Mouse (Mus musculus) c-Kit-negative CD71-positive TER-119-positive erythroid progenitor cells, embryonic 14.5 days (primary cell): ENCODE measurements around the gene Tcf7l2.

ENCODE experiments used
- DNase-seq: peaks from one replicate; pipeline ENCODE4 v3.0.0-alpha.2; 2013; ENCODE audit warnings: low read depth, low spot score

Gene Tcf7l2

DNA sequence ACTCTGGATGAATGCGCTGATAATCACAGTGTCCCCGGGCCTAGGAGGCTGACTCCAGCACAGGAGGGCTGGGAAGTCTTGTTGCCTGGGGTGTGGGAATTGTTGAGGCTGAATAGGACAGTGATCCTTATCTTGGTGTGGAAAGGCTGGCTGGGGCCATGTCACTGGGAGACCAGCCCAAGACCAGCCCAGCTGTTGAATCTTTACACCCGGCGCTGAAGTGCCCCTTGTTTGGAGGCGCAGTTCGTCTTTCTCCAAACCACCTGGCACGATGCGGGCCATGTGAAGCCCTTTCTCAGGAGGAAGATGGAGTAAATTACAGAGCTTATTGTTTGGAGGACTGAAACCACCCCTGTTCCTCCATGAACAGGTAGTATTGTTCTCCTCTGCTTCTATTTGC, 15.1 kb downstream of the Tcf7l2 start:
- no peak for DNase-seq

DNA sequence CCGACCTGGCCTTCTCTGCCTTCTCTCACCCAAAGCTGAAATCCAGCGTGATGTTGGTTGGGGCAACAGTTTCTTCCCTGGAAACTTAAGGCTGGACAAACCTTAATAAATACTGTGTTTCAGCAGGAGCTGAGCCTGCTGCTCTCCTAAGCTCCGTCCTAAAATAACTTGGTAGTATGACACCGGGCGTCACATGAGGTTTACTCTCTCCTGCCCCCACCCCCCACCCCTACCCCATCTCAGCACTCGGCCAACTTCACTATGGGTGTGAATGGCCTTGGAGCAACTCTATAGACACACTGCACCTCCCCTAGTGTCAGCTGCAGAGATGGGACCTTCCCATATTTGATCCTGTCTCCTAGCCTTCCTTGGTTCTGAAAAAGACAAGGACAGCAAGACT, 15.8 kb downstream of the Tcf7l2 start:
- no peak for DNase-seq

DNA sequence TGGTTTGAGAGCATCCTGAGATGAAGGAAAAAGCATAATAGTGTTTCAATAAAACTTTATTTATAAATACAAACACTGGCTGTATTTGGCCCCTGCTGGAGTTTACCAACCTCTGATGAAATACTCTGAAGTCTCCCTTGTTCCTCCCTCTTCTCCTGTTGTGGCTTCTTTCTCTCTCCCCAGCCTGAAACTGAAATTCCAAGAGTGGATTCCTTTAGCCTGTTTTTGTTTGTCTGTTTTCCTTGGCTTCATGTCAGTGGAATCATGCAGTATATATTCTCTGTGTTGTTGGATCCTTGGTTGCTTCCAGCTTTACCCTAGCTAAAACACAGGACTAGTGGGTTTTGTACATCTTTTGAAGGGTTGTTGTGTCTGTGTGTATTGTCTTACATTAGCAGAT, 16.5 kb downstream of the Tcf7l2 start:
- no peak for DNase-seq

DNA sequence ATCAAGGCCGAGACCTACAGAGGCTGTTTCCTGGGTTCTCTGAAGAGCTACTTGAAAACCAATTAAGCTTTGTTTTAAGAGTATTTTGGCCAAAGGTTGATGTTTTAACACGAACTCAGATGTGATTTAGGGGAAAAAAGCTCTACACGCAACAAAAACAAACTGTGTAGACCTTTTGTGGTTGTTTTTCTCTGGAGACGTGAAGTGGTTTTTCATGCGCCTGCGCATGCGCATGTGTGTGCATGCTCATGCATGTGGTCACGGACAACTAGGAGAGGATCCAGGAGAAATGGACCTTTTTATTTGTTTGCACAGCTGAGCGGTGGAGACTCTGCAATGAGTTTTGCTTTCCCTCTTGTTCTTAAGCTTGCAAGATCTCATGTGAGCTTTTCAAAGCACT, 17.4 kb downstream of the Tcf7l2 start:
- DNase-seq: no peak

DNA sequence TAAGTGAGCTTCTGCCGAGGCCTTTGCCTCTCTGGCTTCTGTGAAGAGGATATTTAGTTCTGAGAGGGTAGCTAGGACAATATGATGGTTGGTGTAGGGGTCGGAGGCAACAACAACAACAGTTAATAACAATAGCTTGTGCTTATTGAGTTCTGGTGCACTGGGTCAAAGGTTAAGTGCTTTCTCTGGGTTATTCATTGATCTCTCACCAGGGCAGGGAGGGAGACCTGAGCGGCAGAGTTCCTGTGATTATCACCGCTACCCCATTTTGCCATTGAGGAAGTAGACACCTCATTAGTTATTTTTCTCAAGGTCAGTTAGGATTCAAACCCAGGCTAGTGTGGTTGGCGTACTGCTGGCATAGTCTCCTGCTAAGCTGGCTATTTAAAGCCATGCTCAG, 19.5 kb downstream of the Tcf7l2 start:
- no peak for DNase-seq

DNA sequence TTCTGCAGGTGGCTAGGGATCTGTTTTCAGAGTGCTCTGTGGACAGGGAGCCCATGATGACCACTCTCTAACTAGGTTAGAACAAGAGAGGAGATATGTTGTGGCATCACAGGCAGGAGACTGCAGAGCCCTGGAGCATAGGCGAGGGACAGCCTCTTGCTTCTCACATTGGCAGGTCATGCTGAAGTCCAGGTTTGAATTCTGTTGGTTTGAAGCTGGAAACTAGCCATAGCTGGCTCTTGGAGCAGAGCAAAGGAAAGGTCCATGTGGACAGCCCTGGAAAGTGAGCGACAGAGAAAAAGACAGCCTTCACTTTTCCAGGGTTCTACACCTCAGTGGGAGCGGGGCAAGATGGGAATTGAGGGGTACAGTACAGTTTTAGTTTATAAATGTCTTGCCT, 20.6 kb downstream of the Tcf7l2 start:
- no peak for DNase-seq

DNA sequence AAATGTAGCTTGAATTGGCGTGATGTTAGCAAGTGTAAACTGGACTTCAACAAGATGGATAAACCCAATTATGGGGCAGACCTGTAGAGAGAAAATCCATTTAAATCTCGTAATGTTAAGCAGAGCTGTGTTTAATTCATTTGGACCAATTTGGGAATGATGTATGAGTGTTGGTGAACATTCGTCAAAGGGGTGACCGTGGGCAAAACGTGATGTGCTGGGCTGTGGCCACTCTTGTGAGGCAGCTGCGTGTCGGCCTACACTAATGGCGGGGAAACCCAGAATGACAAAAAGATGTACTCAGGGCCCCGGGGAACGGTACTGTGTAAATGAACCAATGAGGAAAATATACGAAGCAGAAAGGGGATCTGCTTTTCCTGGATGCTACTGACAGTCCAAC, 24.2 kb downstream of the Tcf7l2 start:
- DNase-seq: no peak

DNA sequence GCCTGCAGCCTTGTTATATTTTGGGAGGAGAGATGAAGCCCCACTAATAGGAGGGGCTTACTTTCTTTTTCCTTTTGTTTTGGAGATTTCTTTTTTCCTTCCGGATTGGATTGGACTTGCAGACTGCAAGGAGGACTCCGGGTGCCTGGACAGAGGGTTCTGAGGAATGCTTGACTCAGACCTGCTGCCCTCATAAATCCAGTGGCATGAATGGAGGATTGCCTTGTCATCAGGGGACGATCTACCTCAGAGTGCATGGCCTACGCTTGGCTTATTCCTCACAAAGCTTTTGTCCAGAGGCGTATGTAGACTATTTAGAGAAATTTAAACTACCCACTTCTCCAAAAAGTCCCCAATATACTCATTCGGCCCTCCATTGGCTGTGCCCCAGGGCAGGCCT, 25.5 kb downstream of the Tcf7l2 start:
- no peak for DNase-seq

DNA sequence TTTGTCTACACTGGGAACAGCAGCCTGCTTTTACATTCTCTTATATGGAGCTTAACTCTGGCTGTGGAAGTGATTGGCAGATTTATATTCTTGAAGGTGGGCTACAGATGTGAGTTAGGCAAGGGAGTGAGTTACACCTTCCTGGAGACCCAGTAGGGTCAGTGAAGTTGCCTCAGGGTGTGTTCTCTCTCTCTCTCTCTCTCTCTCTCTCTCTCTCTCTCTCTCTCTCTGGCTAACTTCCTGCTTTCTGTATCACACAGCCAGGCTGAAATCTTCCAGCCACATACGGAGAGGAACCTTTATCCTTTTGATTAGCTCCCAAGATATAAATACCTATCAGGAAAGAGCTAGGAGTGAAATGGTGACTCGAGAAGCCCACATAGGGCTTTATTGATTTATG, 26.0 kb downstream of the Tcf7l2 start:
- no peak for DNase-seq

DNA sequence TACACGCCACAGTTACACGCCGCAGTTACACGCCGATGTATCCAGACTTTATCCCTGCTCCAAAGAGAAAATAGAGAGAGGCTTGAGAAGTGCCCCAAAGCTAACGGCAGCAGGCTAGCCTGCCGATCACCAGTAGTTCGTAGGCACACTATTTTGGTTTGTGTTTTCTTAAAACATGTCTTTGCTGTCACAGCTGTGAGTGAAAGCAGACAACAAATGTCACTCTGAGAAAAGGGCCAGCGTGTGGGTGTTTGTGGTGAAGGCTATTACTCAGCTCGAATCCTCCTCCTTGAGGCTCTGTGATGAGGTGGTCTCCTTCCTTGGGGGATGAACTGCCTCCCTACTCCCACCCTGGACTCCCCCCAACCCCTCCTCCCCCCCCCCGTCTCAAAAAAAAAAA, 26.6 kb downstream of the Tcf7l2 start:
- no peak for DNase-seq

DNA sequence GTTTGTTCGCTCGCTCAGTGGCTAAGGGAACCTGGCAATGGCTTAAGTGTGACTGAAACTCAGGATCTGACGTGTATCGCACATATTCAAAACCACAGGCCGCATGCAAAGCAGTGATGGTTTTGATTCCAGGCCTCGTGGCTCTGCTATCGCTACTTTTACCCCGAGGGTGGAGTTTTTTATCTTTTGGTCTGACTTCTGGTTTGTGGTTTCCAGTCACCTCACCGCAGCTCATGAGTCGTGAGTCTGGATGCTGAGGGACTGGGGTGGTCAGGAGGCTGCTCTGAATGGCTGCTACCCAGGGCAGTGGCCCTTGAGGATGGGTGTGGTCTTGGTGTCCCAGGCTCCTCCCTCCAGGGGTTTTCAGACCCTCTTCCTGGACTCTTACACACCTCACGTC, 27.3 kb downstream of the Tcf7l2 start:
- no peak for DNase-seq

DNA sequence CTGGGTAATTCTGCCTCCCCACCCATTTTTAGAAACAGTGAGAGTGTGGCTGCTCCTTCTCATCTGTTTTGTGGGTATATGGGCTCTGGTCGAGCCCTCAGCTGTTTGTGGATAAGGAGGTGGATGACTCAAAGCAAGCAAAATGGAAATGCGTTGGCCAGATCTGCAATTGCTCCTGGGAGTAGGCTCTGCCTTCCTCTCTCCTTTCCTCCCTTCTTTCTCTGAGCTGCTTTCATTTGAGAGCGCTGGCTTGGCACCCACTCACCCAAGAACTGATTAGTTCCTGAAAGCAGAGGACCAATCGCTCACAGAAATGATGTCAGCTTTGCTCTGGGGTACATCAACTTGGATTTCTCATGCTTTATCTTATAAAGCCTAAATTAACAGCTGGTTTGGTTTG, 32.7 kb downstream of the Tcf7l2 start:
- DNase-seq: no peak

DNA sequence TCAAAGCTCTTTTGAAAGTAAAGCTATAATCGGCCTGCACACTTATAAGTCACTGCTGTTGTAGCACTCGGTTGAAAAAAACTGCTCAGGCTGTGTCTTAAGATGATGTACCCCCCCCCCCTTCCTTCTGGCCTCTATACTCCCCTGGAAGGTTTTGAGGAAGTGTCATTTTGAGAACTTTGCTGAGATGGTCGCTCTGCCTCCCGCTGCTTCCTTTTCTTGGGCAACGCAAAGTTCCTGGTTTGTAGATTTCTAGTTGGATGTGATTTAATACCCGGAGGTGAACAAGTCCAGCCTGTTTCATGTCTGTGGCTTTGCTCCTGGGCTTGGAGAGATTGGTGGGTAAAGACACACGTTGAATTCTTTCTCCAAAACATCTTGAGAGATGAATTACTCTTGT, 33.2 kb downstream of the Tcf7l2 start:
- DNase-seq: no peak

DNA sequence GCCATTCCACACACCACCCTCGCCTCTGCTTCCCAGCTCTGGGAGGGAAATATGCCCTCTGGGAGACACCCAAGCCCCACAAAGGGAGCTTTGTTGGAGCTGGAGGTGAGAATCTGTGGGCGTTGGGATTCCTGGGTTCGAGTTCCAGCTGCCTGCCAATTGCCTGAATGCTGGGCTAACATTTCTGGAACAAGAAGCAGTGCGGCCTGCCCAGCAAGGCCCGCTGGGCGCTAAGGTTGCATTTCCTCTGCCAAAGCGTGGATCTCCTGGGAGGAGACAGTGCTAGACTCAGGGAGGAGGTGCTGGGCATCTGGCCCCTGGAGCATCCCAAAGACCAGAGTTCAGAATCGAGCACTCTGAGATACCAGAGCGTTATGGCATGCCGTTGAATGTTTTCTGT, 38.3 kb downstream of the Tcf7l2 start:
- DNase-seq: no peak

DNA sequence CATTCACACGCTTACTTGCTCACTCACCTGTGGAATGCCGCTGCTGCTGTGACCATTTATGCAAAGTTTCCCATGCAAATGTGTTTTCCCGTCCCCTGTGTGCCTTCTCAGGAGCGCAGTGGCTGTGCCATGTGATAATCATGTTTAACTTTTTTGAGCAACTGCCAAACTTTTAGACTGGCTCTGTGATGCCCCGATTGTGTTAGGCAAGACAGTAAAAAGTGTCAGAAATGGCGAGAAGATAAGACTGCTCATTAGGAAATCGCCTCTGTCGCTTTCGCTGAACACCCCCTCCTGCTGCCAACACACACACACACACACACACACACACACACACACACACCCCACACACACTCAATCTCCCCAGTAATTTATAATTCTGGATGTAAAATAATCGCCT, 39.5 kb downstream of the Tcf7l2 start:
- no peak for DNase-seq

DNA sequence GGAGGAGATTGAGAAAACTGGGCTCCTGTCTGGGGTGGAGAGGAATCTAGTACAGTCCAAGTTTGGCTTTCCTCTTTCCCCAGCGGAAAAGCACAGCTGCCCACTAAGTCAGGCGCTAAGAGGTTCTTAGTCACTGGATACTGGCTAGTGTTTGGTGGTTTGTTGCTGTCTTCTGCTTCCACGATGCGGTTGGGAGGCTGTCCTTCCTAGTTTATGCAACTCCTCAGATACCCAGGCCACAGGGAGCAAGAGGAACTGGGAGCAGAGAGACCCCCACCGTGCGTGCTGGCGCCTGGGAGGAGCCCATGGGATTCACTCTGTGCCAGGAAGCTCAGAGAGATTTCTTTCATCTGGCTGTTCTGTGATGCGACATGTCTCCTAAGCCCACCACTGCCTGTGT, 40.1 kb downstream of the Tcf7l2 start:
- no peak for DNase-seq

DNA sequence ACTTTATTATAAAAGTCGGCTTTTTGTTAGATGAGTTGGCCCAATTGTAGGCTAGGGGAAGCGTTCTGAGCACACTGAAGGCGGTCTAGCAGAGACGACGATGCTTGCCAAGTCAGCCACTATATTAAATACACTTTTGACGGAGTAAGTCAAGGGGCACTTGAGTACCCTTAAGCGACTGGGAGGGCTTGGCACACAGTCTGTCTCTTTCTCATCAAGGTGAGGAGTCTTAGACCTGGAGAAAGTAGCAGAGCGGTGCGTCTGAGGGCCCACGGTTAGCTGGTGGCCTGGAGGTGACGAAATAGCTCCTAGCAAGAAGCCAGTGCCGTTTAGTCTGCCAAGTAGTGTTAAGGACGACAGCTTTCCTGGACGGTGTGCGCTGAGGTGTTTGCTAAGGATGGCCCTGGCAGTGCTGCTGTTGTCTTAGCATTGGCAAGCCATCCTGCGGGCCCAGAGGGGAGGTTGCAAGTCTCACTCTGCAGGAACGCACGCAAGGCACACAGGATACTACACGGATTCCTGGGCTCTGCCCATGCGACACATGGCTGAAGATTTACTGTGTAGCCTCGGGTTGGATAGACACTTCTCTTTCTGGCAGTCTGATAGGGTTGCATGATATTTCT, 43.3 kb downstream of the Tcf7l2 start:
- DNase-seq: no peak

DNA sequence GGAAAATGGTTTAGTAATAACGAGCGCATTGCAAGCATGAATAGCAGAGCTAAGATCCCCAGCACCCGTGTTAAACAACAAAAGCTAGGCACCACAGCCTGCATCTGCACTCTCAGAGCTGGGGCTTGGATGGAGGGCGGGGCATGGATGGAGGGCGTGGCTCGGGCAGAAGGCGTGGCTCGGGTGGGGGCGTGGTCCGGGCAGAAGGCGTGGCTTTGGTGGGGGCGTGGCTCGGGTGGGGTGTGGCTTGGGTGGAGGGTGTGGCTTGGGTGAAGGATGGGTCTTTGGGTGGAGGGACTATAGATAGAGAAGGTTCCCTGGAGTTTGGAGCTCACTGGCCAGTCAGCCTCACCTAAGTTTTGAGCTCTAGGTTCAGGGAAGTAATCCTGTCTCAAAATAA, 45.8 kb downstream of the Tcf7l2 start:
- DNase-seq: peak; percentile 11

DNA sequence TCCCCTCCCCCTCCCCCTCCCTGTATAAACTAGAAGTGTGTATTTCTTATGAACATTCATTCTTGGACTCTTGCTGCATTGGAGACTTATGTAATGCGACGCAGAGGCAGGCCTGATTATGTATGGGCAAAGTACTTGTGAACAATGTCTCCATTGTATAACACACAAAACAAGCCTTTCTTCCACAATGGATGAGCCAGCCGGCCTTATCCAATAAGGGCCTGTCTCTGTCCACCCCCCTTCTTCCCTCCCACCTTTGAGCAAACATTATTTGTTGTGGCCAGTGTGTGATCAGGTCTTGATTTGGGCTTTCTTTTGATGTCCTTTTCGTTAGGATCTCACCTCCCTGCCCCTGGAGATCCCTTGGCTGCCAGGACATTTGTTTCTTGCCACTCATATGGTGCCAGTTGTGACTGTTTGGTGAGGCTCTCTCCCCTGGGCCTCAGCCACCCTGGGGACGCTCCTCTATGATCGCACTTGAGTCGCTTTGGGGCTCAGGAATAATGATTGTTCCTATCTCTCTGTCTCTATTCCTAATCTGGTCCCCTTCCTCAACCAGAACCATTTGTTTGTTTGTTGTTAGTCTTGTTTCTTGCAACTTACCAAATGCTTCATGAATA, 46.8 kb downstream of the Tcf7l2 start:
- DNase-seq: no peak

DNA sequence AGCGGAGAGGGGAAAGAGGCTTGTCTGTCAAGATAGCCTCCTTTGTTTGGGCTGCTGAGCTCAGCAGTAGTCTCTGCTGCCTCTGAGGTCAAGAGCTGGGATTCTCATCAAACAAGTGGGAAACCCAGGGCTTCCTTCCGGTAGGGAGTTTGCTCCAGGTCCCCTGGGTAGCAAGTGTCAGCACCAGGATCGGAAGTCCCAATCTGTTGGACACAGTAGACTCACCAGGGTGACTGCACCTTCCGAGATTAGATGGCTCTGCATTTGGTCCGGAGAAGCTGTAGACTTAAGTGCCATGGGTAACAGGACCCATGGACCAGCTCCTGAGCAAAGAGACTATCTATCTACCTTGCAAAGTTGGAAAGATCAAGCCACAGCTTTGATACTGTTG, 47.3 kb downstream of the Tcf7l2 start:
- no peak for DNase-seq

DNA sequence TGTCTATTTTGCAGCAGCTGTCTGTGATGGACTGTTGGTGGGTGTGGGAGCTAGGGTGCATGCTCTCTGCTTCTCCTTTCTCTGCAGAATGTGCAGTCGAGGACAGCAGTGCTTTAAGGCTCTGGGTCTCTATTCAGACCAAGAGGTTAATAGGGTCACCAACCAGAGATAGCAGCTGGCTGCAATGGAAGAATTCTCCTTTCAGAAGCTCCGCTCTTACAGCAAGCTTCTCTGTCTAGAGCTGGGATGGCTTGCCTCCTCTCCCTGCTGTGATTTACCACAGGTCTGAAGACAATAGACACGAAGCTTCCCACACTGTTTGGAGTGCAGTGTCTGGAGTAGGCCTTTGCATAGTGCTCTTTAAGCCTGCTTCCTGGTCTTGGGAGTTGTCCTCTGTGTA, 48.2 kb downstream of the Tcf7l2 start:
- DNase-seq: no peak

DNA sequence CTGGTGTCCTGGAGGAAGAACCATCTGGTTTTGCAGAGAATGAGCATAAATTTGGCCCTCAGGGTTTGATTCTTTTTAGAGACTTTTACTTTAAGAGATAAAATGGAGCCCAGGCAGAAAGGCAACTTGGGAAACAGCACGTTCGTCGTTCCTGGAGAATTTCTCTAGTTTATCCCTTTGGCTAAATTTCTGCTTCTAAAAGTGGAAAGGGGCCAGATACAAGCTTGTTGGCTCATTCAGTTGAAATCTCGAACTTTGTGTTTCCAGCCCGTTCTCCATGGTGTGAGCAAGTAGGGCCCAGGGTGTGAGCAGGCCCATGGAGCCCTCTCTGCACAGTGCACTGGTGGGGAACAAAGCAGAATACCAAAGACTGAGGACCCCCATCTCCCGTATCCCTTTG, 49.7 kb downstream of the Tcf7l2 start:
- DNase-seq: no peak

DNA sequence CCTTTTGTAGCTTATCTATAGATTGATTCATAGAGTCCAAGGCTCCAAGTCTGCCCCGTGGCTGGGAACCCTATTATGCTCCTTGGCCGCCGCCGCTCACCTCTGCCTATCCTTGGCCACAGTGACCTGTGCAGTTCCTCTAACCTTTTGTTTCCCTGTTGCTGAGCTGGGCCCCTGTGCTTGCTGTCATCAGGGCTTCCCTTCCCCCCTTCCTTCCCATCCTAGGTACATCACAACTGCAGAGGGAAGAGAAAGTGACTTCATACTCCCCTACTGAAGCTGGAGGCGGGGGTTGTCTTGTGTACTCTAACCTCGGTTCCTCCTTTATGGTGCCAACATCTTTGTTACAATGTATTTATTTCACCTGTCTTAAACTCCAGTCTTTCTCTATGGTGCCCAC, 50.3 kb downstream of the Tcf7l2 start:
- DNase-seq: no peak

DNA sequence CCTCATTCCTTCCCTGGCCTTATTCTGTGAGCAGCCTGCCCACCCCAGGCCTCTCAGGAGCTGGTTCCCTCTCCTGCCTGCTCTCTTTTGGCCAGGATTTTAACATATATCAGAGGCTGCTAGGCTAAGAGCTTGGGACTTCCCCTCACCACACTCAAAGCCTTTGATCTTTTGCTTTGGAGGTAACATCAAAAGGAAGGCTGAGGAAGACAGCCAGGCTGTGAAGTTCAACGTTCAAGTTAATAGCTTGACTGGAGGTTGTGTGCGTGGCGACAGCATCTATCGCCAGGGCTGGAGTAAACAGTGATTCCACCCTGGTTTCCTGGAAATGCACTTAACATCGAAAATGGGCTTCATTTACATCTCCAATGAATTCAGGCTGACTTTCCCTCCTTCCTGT, 51.0 kb downstream of the Tcf7l2 start:
- DNase-seq: no peak
